ENCODE assay signal across 16 mouse cellular contexts in genomic region chr13:77848868-77849267, GRCm38 (mm10).
A peak's percentile ranks its signal among the peaks of the same experiment; 100 is the strongest.
DNase-seq lines count a peak whose midpoint lies in the region; ATAC-seq and TF ChIP-seq lines count a peak whose summit lies in the region.
"Had no signal": no experiment of that assay in that cellular context is flagged by ENCODE, and none has a peak within 500 bp of the region (broad histone marks: within the 10 kb centered on the region; RNA-seq: fewer than 3 reads in every experiment).

No protein-coding gene starts in this region.

- peak; percentile 51 for TF ChIP-seq CTCF in layer of hippocampus, adult 2 months (conservative IDR thresholded peaks at IDR 0.05)

- no peak overlapping the region for H3K27ac ChIP-seq in layer of hippocampus, adult 2 months
- H3K27ac ChIP-seq: forebrain, embryonic 10.5 days; hindbrain, embryonic 14.5 days; limb, embryonic 13.5 days; midbrain, embryonic 10.5 days; neural tube, embryonic 13.5 days had no signal

- DNase-seq in adrenal gland, postnatal 10 days = peak; percentile 2
- DNase-seq in adrenal gland, adult (ENCODE audit: inconsistent age in 2 of 2, low spot score in 1 of 2) = no peak
- DNase-seq in layer of hippocampus, adult 2 months (ENCODE audit: low spot score in 2 of 2) = no peak
- no peak for DNase-seq in layer of hippocampus, adult 11-12 months (ENCODE audit: low spot score)
- DNase-seq in 3T3-L1 (ENCODE audit: low read depth, low spot score) (peak; percentile 24), adipocyte (ENCODE audit: low spot score) (peak; percentile 5)
- DNase-seq in yolk sac, embryonic 10.5 days (ENCODE audit: low spot score) = no peak
- DNase-seq: adrenal gland, adult 2 months; cerebellum, adult 9-11 months; thymus, adult 18-20 months had no signal

- no peak for ATAC-seq in granulocyte monocyte progenitor cell, adult 5-6 weeks (replicated peaks; ENCODE audit: poor library complexity, severe bottlenecking)

- no peak overlapping the region for H3K4me3 ChIP-seq in layer of hippocampus, adult 2 months
- H3K4me3 ChIP-seq: forebrain, embryonic 10.5 days; limb, embryonic 13.5 days; midbrain, embryonic 10.5 days; neural tube, embryonic 13.5 days had no signal

Comparison
In these comparisons a context has a peak if more than half of its experiments do, and no peak if none do; other contexts are left out.
1. DNase-seq: peak in adrenal gland, postnatal 10 days (single experiment), 3T3-L1 (single experiment) and adipocyte (single experiment); none in adrenal gland, adult (0 of 2), layer of hippocampus, adult 2 months (0 of 2), layer of hippocampus, adult 11-12 months (single experiment) and yolk sac, embryonic 10.5 days (single experiment).